Mouse (Mus musculus): ENCODE results near the gene Cpeb3.

- TF ChIP-seq POLR2A (IDR thresholded peaks at IDR 0.05; ENCODE audit: insufficient read depth, low read length) (no peak), CTCF (IDR thresholded peaks at IDR 0.05; ENCODE audit: low read depth, low read length) (no peak), EP300 (IDR thresholded peaks at IDR 0.05; ENCODE audit: insufficient read depth, low read depth, low read length) (no peak)
Measured at GRCm38 (mm10) chr19:37115824-37116223, 92.6 kb downstream of the Cpeb3 start.
